In genomic region chr6:31114336-31115335, GRCm38 (mm10) we compare ENCODE assay signal across 8 mouse cellular contexts.
DNase-seq lines count a peak whose midpoint lies in the region; ATAC-seq and TF ChIP-seq lines count a peak whose summit lies in the region.

No protein-coding gene starts in this region.

- no peak for TF ChIP-seq CTCF in stomach, postnatal 0 days (IDR thresholded peaks at IDR 0.05; ENCODE audit: low read depth)

- WGBS in stomach, embryonic 16.5 days, result 65% methylated on average over 19 of the region's 19 CpGs
- 66% methylated on average over 19 of the region's 19 CpGs for WGBS in stomach, postnatal 0 days
- WGBS in liver, embryonic 15.5 days (ENCODE audit: insufficient replicate concordance), result 33% methylated on average over 19 of the region's 19 CpGs

- peak; percentile 93 for DNase-seq in heart, adult 11 months
- no peak for DNase-seq in heart, adult 9 months (ENCODE audit: low spot score in 2 of 2)
- DNase-seq in stomach, postnatal 0 days (ENCODE audit: low spot score), result no peak
- peak; percentile 85 for DNase-seq in splenic B cell, adult 2 months (ENCODE audit: low read depth, low spot score)
- DNase-seq in layer of hippocampus, postnatal 10 days (ENCODE audit: low spot score in 2 of 2), result no peak
- DNase-seq in adipocyte (ENCODE audit: low spot score), result no peak

- H3K9me3 ChIP-seq in stomach, embryonic 16.5 days (replicated peaks; ENCODE audit: control insufficient read depth, low read length), result peaks cover under 1% of the 10 kb centered on the region; the same call in 1 of the 2 replicates
- no peaks in the 10 kb centered on the region for H3K9me3 ChIP-seq in stomach, postnatal 0 days (ENCODE audit: control insufficient read depth, low read length)
- H3K9me3 ChIP-seq in liver, embryonic 15.5 days (replicated peaks), result no peaks in the 10 kb centered on the region

- H3K36me3 ChIP-seq in stomach, embryonic 16.5 days (ENCODE audit: control insufficient read depth, insufficient read depth, low read length), result no peaks in the 10 kb centered on the region
- H3K36me3 ChIP-seq in stomach, postnatal 0 days (ENCODE audit: control insufficient read depth, insufficient read depth, low read length), result no peaks in the 10 kb centered on the region
- H3K36me3 ChIP-seq in liver, embryonic 15.5 days (replicated peaks), result no peaks in the 10 kb centered on the region
- H3K36me3 ChIP-seq in splenic B cell, adult 2 months (ENCODE audit: control insufficient read depth, insufficient read depth, low read length, poor library complexity, severe bottlenecking), result peaks cover 7% of the 10 kb centered on the region

- H3K4me2 ChIP-seq in stomach, embryonic 16.5 days (ENCODE audit: low read depth, low read length), result no peak overlapping the region
- no peak overlapping the region for H3K4me2 ChIP-seq in stomach, postnatal 0 days (replicated peaks; ENCODE audit: low read depth)
- H3K4me2 ChIP-seq in liver, embryonic 15.5 days, result peak overlapping the region; percentile 53

- H3K4me3 ChIP-seq in stomach, embryonic 16.5 days (replicated peaks; ENCODE audit: low read length), result no peak overlapping the region
- no peak overlapping the region for H3K4me3 ChIP-seq in stomach, postnatal 0 days (ENCODE audit: low read depth, low read length)
- H3K4me3 ChIP-seq in liver, embryonic 15.5 days (replicated peaks), result peak overlapping the region; percentile 37

- no peak overlapping the region; the same call in 1 of the 2 replicates for H3K27ac ChIP-seq in stomach, embryonic 16.5 days (ENCODE audit: low read length)
- no peak overlapping the region for H3K27ac ChIP-seq in stomach, postnatal 0 days (replicated peaks)
- H3K27ac ChIP-seq in liver, embryonic 15.5 days (replicated peaks), result peak overlapping the region; percentile 62

- peak overlapping the region; percentile 18; the same call in 1 of the 2 replicates for H3K9ac ChIP-seq in stomach, embryonic 16.5 days (ENCODE audit: low read length)
- no peak overlapping the region for H3K9ac ChIP-seq in stomach, postnatal 0 days (ENCODE audit: low read length)
- no peak overlapping the region for H3K9ac ChIP-seq in liver, embryonic 15.5 days

- ATAC-seq in stomach, embryonic 16.5 days (ENCODE audit: insufficient read depth, low FRiP score), result no peak
- ATAC-seq in stomach, postnatal 0 days (ENCODE audit: low FRiP score, low TSS enrichment), result no peak
- no peak; the same call in 1 of the 2 replicates for ATAC-seq in liver, embryonic 15.5 days (ENCODE audit: insufficient read depth)

- H3K4me1 ChIP-seq in stomach, embryonic 16.5 days (ENCODE audit: control insufficient read depth, insufficient read depth, low read length), result peaks cover 3% of the 10 kb centered on the region; the same call in 1 of the 2 replicates
- no peaks in the 10 kb centered on the region for H3K4me1 ChIP-seq in stomach, postnatal 0 days (replicated peaks; ENCODE audit: control insufficient read depth, insufficient read depth)
- H3K4me1 ChIP-seq in liver, embryonic 15.5 days (replicated peaks), result peaks cover 60% of the 10 kb centered on the region

- no peaks in the 10 kb centered on the region for H3K27me3 ChIP-seq in stomach, embryonic 16.5 days (ENCODE audit: control insufficient read depth, insufficient read depth, low read length)
- H3K27me3 ChIP-seq in stomach, postnatal 0 days (ENCODE audit: control insufficient read depth, insufficient read depth, low read length), result no peaks in the 10 kb centered on the region
- no peaks in the 10 kb centered on the region for H3K27me3 ChIP-seq in liver, embryonic 15.5 days
- H3K27me3 ChIP-seq in splenic B cell, adult 2 months (ENCODE audit: control insufficient read depth, insufficient read depth, low read length, poor library complexity, severe bottlenecking), result no peaks in the 10 kb centered on the region

- TF ChIP-seq EP300 in stomach, postnatal 0 days (optimal IDR thresholded peaks at IDR 0.05), result no peak

Comparison
In these comparisons a context has a peak if more than half of its experiments do, and no peak if none do; other contexts are left out.
1. DNase-seq: peak in heart, adult 11 months (single experiment) and splenic B cell, adult 2 months (single experiment); none in heart, adult 9 months (0 of 2), stomach, postnatal 0 days (single experiment), layer of hippocampus, postnatal 10 days (0 of 2) and adipocyte (single experiment).